Mouse (Mus musculus) C2C12 (cell line): Measurements from ENCODE around the gene Tgfb1.

Source experiments
- CEBPB ChIP-seq: IDR thresholded peaks from one replicate; pipeline ENCODE4 v1.6.1; 2011; ENCODE audit warnings: low read depth, mild to moderate bottlenecking, control low read depth, moderate library complexity
- CTCF ChIP-seq: IDR thresholded peaks from one replicate; pipeline ENCODE4 v1.5.1; 2011; ENCODE audit not compliant: control insufficient read depth, insufficient read depth, insufficient read length
- MAX ChIP-seq: IDR thresholded peaks from one replicate; pipeline ENCODE4 v1.6.1; 2011; ENCODE audit warnings: mild to moderate bottlenecking, control low read depth
- MYOD1 ChIP-seq: IDR thresholded peaks from one replicate; pipeline ENCODE4 v1.6.1; 2011; ENCODE audit warnings: low read depth; ENCODE audit not compliant: control insufficient read depth, insufficient read length
- MYOG ChIP-seq: IDR thresholded peaks from one replicate; pipeline ENCODE4 v1.6.1; 2011; ENCODE audit not compliant: control insufficient read depth, insufficient read length; ENCODE audit errors: extremely low read depth
- USF1 ChIP-seq: IDR thresholded peaks from one replicate; pipeline ENCODE4 v1.6.1; 2011; ENCODE audit warnings: low read depth, mild to moderate bottlenecking, control low read depth, moderate library complexity

GRCm38 (mm10) chr7:25707581-25708292 is 20.9 kb downstream of the Tgfb1 start:
- TF ChIP-seq CTCF, result no peak
- TF ChIP-seq USF1, result no peak
- TF ChIP-seq CEBPB, result no peak
- no peak for TF ChIP-seq MYOG
- TF ChIP-seq MYOD1, result no peak
- no peak for TF ChIP-seq MAX
